Mouse (Mus musculus) limb, embryonic 15.5 days (tissue): ENCODE results near the gene Kctd2. TPM values are rescaled to one million over a fixed set of nuclear protein-coding genes. Genes with fewer than 3 reads are reported as not detected.
A peak's percentile ranks its signal among the peaks of the same experiment; 100 is the strongest.

Source experiments
- ATAC-seq: fragments of 200-750 bp; cut with Nextera tagmentation; 2 replicates; pipeline ENCODE4 v1.8.0; 2017; ENCODE audit warnings: low read depth, moderate TSS enrichment; ENCODE audit not compliant: insufficient number of reproducible peaks, low FRiP score, low TSS enrichment
- H3K27ac ChIP-seq: fragments of 300-500 bp; sonication (generic); 2 replicates; pipeline ENCODE4 v1.5.1; 2015; ENCODE audit warnings: moderate library complexity, mild to moderate bottlenecking, inconsistent platforms
- H3K27me3 ChIP-seq: fragments of 300-500 bp; sonication (generic); 2 replicates; pipeline ENCODE4 v1.6.1; 2015; ENCODE audit warnings: inconsistent platforms
- H3K36me3 ChIP-seq: fragments of 300-500 bp; sonication (generic); 2 replicates; pipeline ENCODE4 v1.6.1; 2015; ENCODE audit warnings: inconsistent platforms
- H3K4me1 ChIP-seq: fragments of 300-500 bp; sonication (generic); 2 replicates; pipeline ENCODE4 v1.6.1; 2015; ENCODE audit warnings: inconsistent platforms
- H3K4me2 ChIP-seq: fragments of 300-500 bp; sonication (generic); 2 replicates; pipeline ENCODE4 v1.6.1; 2015; ENCODE audit warnings: mild to moderate bottlenecking, inconsistent platforms
- H3K4me3 ChIP-seq: fragments of 300-500 bp; sonication (generic); 2 replicates; pipeline ENCODE4 v1.5.1; 2015; ENCODE audit warnings: mild to moderate bottlenecking, inconsistent platforms
- H3K9ac ChIP-seq: fragments of 300-500 bp; sonication (generic); 2 replicates; pipeline ENCODE4 v1.6.1; 2015; ENCODE audit warnings: inconsistent platforms
- H3K9me3 ChIP-seq: fragments of 300-500 bp; sonication (generic); 2 replicates; pipeline ENCODE4 v1.6.1; 2016; ENCODE audit warnings: inconsistent platforms
- WGBS: fragments of 180-500 bp; shearing (Covaris S2); methylation state at CpG from one replicate; pipeline ENCODE4 v1.1.7; 2015; 5-methylcytosine and 5-hydroxymethylcytosine counted together
- polyA plus RNA-seq: library from polyadenylated mRNA; unstranded; fragments of >200 nt; fragmentation: Nextera tagmentation; extraction: Ambion mirVana; gene quantifications from 2 replicates; pipeline ENCODE4 v1.2.1, GENCODE M21; 2015

Kctd2 gene
- polyA plus RNA-seq, 1 experiment from 2014 or later, result 15.1 TPM

DNA sequence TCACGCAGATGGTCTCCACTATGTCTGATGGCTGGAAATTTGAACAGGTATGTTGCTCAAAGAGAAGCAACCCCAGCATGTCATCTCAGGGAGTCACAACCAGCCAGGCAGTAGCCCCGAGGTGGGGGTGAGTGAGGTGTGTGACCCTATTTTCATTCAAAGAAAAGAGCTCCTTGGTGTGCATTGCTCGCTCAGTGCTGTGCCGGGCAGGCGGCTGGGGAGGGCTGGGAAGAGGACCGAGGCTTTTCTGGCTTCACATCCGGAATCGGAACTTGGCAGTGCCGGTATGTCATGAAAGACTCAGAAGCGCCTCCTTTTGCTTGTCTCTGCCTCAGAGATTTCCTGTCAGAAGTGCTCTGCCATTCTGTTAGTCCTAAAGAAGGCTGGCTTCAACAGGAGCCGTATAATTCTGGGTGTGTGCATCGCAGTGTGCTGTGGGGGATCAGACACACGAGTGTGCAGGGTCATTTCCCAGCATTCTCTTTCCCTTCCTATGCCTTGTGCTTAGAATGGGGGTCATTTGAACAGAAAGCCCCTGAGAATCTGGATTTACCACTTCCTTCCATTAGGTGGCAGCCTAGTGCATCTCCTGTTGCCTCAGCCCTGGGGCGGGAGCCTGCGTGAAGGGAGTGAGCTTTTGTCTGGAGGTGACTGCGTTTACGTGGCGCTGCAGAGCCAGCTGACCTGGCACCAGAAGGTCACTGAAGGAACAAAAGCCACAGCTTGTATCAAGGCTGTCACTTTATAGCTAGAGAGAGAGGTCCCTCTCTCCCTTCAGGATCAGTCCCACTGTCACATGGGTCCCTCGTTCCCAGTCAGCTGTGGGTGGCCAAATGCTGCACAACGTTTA is 7.8 kb downstream of the Kctd2 start:
- H3K4me1 ChIP-seq, result peaks cover 10% of the 10 kb centered on the region; the same call in 1 of the 2 replicates
- no peaks in the 10 kb centered on the region for H3K27me3 ChIP-seq
- no peak for ATAC-seq
- 35% methylated on average over 20 of the region's 20 CpGs for WGBS
- peak overlapping the region; percentile 34; the same call in 1 of the 2 replicates for H3K27ac ChIP-seq
- H3K4me3 ChIP-seq, result no peak overlapping the region
- H3K4me2 ChIP-seq, result 0 out of 2 replicates have a peak overlapping the region, but pooled peaks have one; percentile 17
- peaks cover 79% of the 10 kb centered on the region for H3K36me3 ChIP-seq
- no peak overlapping the region for H3K9ac ChIP-seq
- H3K9me3 ChIP-seq, result no peaks in the 10 kb centered on the region

DNA sequence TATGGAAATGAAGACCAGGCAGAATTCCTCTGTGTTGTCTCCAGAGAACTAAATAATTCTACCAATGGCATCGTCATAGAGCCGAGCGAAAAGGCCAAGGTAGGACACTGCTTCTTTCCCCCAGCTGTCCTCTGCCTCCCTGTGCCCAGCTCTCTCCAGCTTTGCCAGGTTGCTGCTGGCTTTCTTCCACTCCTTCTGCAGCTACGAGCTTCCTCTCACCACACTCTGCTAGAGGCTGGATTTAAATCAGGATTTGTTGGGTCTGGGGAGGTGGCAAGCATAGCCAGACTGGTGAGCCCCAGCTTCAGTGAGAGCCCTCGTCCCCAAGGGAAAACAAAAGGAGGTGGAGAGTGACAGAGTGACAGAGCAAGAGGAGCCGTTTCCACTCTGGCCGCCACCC is 9.4 kb downstream of the Kctd2 start:
- Histone ChIP-seq H3K4me1 (peaks cover 10% of the 10 kb centered on the region; the same call in 1 of the 2 replicates), H3K9me3 (no peaks in the 10 kb centered on the region), H3K4me2 (no peak overlapping the region), H3K27me3 (no peaks in the 10 kb centered on the region), H3K27ac (no peak overlapping the region), H3K9ac (no peak overlapping the region), H3K36me3 (peaks cover 77% of the 10 kb centered on the region), H3K4me3 (no peak overlapping the region)
- ATAC-seq, result no peak
- WGBS, result 83% methylated on average over 7 of the region's 7 CpGs

DNA sequence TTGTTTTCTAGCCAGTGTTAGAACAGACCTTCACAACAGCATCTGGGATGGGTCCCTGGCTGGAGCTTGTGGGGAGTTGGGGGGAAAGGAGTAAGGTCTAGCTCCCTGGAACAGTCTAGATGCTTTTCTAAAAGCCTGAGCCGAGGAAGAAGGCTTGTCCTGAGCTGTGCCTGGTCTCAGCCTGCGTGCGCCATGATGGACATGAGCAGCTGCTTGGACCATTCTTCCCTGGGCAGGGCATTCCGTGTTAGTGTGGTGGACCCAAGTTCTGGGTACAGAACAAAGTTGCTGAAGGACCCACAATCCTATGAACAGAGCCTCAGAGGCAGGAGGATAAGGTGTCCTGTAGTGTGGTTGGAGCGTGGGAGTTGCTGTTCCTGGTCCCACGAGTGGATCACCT is 10.6 kb downstream of the Kctd2 start:
- peaks cover 13% of the 10 kb centered on the region for H3K4me1 ChIP-seq
- H3K27me3 ChIP-seq, result no peaks in the 10 kb centered on the region
- no peak overlapping the region for H3K9ac ChIP-seq
- no peak for ATAC-seq
- no peak overlapping the region for H3K4me2 ChIP-seq
- H3K27ac ChIP-seq, result no peak overlapping the region
- H3K9me3 ChIP-seq, result no peaks in the 10 kb centered on the region
- H3K4me3 ChIP-seq, result no peak overlapping the region
- H3K36me3 ChIP-seq, result peaks cover 65% of the 10 kb centered on the region
- WGBS, result 93% methylated on average over 6 of the region's 6 CpGs

DNA sequence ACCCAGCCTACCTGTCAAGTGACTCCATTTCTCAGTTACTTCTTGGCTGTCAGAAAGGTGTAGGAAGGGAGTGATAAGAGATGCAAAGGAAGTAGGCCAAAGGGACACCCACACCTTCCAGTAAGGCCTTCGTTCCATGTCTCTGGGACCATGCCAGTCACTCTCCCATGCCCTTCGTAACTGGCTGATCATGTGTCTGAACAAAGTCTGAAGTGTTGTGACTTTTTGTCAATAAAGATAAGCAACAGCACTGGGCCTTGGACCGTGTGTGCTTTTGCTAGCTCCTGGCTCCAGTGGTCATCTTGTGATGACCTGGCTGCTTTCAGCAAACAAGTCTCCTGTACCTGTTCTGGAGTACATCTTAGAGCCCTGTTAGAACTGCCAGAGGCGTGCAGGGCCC is 12.9 kb downstream of the Kctd2 start:
- H3K9ac ChIP-seq, result no peak overlapping the region
- 0 out of 2 replicates have a peak, but pooled peaks cover 4% of the 10 kb centered on the region for H3K27me3 ChIP-seq
- H3K9me3 ChIP-seq, result no peaks in the 10 kb centered on the region
- 82% methylated on average over 4 of the region's 4 CpGs for WGBS
- H3K4me2 ChIP-seq, result no peak overlapping the region
- H3K36me3 ChIP-seq, result peaks cover 43% of the 10 kb centered on the region
- H3K4me1 ChIP-seq, result peaks cover 15% of the 10 kb centered on the region
- no peak overlapping the region for H3K27ac ChIP-seq
- no peak overlapping the region for H3K4me3 ChIP-seq
- ATAC-seq, result no peak

DNA sequence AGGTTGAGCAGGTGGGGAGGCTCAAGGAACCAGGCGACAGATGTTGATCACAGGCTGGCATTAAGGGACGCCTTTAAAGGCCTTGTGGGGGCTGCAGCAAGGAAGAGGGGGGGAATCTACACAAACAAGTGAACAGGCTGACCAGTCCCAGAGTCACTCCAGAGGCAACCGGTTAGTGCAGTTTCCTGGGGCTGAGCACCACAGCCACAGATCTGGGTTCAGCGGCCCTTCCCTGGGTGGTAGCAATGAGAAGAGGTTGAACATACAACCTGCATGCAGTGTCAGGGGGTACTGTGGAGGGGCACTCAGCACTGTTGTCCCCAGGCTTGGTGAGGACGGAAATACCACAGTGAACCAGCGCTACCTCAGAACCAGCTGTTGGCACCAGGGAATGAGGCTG is 13.4 kb downstream of the Kctd2 start:
- Histone ChIP-seq H3K27me3 (0 out of 2 replicates have a peak, but pooled peaks cover 4% of the 10 kb centered on the region), H3K4me1 (peaks cover 12% of the 10 kb centered on the region), H3K9me3 (no peaks in the 10 kb centered on the region), H3K36me3 (peaks cover 43% of the 10 kb centered on the region), H3K27ac (no peak overlapping the region), H3K9ac (no peak overlapping the region), H3K4me3 (no peak overlapping the region), H3K4me2 (no peak overlapping the region)
- 75% methylated on average over 6 of the region's 6 CpGs for WGBS
- ATAC-seq, result no peak

DNA sequence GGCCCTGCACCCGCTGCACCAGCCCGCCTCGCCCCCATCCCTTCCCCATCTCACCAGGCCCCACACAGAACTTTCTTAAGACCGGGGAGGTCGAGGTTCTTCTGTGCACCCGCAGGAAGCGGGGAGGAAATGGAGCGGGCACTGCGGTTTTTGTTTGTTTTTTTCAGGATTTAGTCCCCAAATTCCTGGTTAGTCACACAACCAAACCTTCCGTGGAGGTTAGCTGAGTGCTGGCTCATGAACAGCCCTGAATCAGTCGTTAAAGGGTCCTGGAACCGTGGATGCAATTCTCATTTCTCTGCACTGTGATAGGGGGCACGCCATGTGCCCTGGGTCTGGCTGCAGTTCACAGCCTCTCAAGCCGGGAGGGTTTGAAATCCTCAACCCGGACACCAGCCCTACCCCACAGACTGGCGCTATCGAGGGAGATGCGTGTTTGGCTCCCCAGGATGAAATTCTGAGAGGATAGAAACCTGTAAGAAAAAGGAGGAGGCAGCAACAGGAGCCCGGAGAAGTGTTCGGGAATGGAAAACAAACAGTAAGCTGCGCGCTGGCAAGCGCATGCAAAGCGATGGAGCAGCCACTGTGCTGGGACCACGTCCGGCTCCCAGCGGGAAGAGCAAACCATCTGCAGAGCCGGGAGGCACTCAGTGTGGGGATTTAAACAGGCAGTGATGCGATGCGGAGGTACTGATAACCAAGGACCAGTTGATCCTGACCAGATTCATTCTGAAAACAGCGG is 15.8 kb downstream of the Kctd2 start:
- WGBS, result 6% methylated on average over 31 of the region's 31 CpGs

DNA sequence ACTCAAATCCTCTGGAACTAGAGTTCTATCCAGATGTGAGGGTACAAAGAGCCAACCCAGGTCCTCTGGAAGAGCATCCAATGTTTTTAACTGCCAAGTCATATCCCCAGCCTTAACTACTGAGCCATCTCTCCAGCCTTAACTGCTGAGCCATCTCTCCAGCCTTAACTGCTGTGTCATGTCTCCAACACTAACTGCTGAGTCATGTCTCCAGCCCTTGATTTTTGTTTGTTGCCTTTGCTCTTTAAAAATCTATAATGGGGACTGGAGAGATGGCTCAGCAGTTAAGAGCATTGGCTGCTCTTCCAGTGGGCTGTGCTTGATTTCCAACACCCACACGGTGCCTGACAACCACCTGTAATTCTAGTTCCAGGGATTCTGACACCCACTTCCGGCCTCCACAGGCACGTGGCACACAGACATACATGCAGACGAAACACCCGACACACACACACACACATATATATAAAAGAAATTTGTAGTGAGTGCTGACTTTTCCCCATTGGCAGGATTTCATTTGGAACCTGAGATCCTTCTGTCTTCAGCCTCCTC is 17.7 kb downstream of the Kctd2 start:
- Histone ChIP-seq H3K4me2 (no peak overlapping the region), H3K4me3 (no peak overlapping the region), H3K27me3 (peaks cover 4% of the 10 kb centered on the region; the same call in 1 of the 2 replicates), H3K27ac (no peak overlapping the region), H3K36me3 (0 out of 2 replicates have a peak, but pooled peaks cover 2% of the 10 kb centered on the region), H3K4me1 (peaks cover 14% of the 10 kb centered on the region), H3K9ac (no peak overlapping the region), H3K9me3 (no peaks in the 10 kb centered on the region)
- 57% methylated on average over 5 of the region's 5 CpGs for WGBS
- no peak for ATAC-seq

More for the DNA sequence above, 15.8 kb downstream of the Kctd2 start:
- ATAC-seq, result no peak
- Histone ChIP-seq H3K27me3 (0 out of 2 replicates have a peak, but pooled peaks cover 4% of the 10 kb centered on the region), H3K9ac (peak overlapping the region; percentile 33), H3K4me1 (peaks cover 12% of the 10 kb centered on the region), H3K27ac (no peak overlapping the region), H3K4me2 (peak overlapping the region; percentile 49), H3K9me3 (no peaks in the 10 kb centered on the region), H3K4me3 (peak overlapping the region; percentile 28), H3K36me3 (peaks cover 21% of the 10 kb centered on the region)

DNA sequence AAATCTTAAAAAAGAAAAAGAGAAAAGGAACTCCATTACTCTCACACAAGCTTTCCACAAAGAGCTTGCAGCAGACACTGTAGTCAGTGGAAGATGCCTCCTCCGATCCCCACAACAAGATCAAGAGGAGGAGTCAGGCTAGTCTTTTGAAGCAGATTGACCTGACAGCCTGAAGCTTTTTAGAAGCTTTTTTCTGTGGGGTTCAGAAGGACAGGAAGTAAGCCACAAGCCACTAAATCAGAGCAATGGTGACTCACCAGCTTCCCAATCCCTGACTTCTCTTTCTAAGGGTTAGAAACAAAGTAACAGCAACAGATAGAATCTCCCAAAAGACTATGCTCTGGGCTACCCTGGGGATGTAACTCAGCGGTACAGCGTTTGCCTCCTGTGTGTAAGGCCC is 19.4 kb downstream of the Kctd2 start:
- H3K27ac ChIP-seq, result no peak overlapping the region
- H3K4me1 ChIP-seq, result peaks cover 14% of the 10 kb centered on the region
- H3K27me3 ChIP-seq, result peaks cover 4% of the 10 kb centered on the region; the same call in 1 of the 2 replicates
- H3K4me3 ChIP-seq, result no peak overlapping the region
- H3K9ac ChIP-seq, result no peak overlapping the region
- H3K4me2 ChIP-seq, result no peak overlapping the region
- WGBS, result 86% methylated on average over 3 of the region's 3 CpGs
- H3K36me3 ChIP-seq, result no peaks in the 10 kb centered on the region
- no peak for ATAC-seq
- no peaks in the 10 kb centered on the region for H3K9me3 ChIP-seq

DNA sequence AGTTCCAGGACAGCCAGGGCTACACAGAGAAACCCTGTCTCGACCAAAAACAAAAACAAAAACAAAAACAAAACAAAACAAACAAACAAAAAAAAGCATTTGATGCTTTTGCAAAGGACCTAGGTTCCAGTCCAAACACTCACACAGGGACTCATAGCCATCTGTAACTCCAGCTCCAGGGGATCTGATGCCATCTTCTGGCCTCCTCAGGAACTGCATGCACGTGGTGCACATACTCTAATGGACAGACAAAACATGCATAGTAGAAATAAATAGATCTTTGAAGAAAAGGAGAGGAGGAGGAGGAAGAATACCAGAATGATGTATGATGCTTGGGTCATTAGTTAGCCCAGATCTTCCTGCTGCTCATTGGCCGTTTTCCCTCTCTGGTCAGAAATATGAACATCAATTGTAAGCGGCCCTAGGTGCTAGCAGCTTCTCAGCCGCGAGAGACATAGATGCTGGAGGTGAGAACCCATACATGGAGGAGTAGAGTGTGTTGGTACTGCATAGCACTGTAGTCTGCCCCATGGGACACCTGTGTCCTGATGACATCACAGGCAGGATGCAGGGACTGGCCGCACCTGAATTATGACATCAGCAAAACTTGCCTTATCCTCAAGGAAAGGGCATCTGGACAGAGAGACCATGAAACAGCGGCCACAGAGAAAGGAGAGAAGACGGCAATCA is 20.1 kb downstream of the Kctd2 start, which contains the start of gene Trim80:
TSS of gene Trim80 (plus strand) at position 640 of the 690 bp plus-strand sequence.
- H3K9me3 ChIP-seq, result no peaks in the 10 kb centered on the region
- no peak within 1 kb of the TSS for H3K27ac ChIP-seq
- peaks cover 4% of the 10 kb centered on the region; the same call in 1 of the 2 replicates for H3K27me3 ChIP-seq
- peaks cover 14% of the 10 kb centered on the region for H3K4me1 ChIP-seq
- H3K4me2 ChIP-seq, result no peak within 1 kb of the TSS
- H3K4me3 ChIP-seq, result no peak within 1 kb of the TSS
- 94% methylated on average over 9 of the region's 9 CpGs for WGBS
- no peaks in the 10 kb centered on the region for H3K36me3 ChIP-seq
- ATAC-seq, result no peak
- H3K9ac ChIP-seq, result no peak within 1 kb of the TSS

DNA sequence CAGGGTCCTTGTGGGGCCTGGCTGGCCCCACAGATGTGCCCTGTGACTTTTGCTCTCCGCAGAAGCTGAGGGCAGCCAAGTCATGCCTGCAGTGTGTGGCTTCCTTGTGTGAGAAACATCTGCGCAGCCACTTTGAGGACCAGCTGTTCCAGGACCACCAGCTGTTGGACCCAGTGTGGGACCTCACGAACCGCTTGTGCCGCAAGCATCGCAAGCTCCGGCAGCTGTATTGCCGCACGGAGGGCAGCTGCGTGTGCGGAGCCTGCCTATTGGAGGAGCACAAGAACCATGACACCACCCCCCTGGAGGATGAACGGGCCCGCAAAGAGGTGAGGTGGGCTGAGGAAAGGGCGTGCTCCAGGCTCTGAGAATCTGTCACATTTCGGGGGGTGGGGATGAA is 21.5 kb downstream of the Kctd2 start:
- Histone ChIP-seq H3K4me1 (peaks cover 2% of the 10 kb centered on the region; the same call in 1 of the 2 replicates), H3K9ac (no peak overlapping the region), H3K27me3 (no peaks in the 10 kb centered on the region; the same call in 1 of the 2 replicates), H3K4me2 (no peak overlapping the region), H3K27ac (no peak overlapping the region), H3K4me3 (no peak overlapping the region), H3K36me3 (no peaks in the 10 kb centered on the region), H3K9me3 (no peaks in the 10 kb centered on the region)
- no peak for ATAC-seq
- 36% methylated on average over 15 of the region's 15 CpGs for WGBS

DNA sequence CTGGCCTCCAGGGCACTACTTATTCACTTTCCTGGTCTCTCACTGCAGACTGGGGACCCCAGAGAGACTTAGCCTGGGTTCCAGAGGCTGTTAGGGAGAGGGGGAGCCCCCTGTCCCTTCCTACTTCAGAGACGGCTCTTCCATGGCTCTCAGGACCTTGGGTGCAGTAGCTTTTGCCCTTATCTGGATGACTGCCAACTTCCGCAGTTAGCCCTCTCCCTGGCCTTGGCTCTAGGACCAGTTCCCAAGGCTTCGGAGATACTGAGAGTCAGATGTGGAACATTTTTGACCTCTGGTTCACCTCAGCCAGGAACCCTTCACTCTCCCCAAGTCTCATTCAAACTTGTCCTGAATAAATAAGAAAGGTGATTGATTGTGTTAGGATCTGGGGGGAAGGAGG is 27.0 kb downstream of the Kctd2 start:
- Histone ChIP-seq H3K9ac (no peak overlapping the region), H3K36me3 (no peaks in the 10 kb centered on the region), H3K27ac (no peak overlapping the region), H3K9me3 (no peaks in the 10 kb centered on the region), H3K4me1 (no peaks in the 10 kb centered on the region), H3K27me3 (no peaks in the 10 kb centered on the region), H3K4me3 (no peak overlapping the region), H3K4me2 (no peak overlapping the region)
- ATAC-seq, result no peak
- WGBS, result 48% methylated on average over 3 of the region's 3 CpGs
